Mouse (Mus musculus) embryo, embryonic 11.5 days (tissue): ENCODE measurements at regions not wholly inside any gene's neighbourhood (a gene's known extent, or its start where the extent isn't known, plus 50 kb on each side); places are given as distances from the start of the nearest gene placed in this dataset.

Experiments used
- DNase-seq: peaks from one replicate; pipeline ENCODE4 v3.0.0-alpha.2; 2012; ENCODE audit warnings: low read depth, low spot score

DNA sequence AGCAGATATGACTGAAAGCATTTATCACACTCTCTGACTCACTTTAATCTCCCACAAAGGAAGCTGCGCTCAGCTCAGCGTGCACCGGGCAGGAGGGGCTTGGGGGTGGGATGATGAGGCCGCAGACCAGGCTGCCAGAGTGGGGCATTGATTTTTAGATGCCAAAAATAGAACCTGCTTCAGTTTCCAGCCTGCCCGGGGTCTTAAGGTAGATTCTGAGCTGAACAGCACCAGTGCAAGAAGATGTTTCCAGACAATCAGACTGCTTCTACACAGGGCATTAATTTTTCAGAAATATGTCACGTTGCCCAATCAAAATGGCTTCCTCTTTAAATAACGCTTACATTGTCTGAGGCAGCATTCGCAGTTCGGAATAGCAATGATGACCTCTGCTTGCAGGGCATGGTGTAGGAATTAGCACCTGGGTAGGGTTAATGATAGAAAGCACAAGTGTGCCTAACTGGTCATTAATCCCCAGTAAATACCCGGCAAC is 2772.7 kb upstream of the 5930422O12Rik start:
- no peak for DNase-seq

DNA sequence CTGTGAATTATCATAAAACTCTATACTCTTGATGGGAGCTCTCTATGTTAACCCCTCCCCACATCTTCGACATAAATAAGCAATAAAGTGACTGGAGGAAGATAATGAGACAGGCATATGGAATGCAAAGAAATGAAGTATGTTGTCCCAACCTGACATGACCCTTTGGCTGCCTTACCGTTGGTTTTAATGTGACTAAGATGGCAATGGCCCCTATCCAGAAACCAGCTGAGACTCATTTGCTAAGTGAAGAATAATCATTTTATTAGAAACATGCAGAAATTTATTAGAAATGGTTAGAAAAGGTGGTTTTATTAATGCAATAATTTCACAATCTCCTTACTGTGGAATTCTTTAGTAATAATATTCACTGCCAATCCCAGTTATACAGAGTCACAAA is 2767.2 kb upstream of the 5930422O12Rik start:
- no peak for DNase-seq

DNA sequence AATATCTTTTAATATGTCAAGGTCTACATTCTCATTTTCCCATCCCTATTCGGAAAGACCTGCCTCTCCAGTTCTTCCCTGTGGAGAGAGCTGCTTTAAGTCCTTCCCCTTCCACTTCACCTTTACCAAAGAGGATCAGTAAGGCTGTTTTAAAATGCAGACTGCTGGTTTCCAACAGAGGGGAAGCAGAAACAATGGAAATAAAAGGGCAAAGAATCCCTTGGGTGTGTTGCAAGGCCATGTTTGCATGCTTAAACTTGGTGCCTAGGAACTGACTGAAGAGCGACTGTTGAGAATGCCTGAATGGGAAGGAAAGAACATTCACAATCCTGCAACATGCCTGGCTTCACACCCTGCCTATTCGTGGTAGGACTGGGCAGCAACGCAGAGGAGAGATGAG is 2759.1 kb upstream of the 5930422O12Rik start:
- no peak for DNase-seq

DNA sequence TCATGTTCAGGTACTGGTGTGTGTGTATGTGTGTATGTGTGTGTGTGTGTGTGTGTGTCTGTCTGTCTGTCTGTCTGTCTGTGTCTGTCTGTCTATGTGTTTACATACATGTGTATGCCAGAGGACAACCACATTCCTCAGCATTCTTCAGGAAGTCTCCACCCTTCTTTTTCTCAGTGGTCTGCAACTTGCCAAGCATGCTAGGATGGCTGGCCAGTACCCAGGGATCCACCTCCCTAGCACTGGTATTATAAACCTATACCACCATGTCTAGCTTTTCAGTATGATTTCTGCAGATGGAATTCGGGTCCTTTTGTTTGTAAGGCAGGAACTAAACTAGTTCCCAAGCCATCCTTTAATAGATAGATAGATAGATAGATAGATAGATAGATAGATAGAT is 2751.1 kb upstream of the 5930422O12Rik start:
- DNase-seq = no peak

DNA sequence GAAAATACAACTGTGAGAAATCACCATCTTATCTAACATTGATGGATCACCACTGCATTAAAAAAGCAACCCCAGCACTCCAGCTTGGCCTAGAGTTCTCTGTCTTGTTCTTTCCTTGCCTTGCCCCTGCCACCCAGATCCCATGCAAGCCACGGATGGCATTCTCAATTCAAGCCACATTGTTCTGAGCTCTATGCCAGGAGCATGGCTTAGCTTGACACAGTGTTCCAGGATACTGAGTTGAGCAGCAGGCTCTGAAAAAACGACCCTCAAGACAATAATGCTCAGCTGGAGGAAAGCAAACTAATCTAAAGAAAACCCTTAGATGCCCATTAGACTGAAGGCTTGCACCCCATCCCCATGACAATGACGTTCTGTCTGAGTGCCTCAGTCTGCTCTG is 2746.3 kb upstream of the 5930422O12Rik start:
- DNase-seq = no peak

DNA sequence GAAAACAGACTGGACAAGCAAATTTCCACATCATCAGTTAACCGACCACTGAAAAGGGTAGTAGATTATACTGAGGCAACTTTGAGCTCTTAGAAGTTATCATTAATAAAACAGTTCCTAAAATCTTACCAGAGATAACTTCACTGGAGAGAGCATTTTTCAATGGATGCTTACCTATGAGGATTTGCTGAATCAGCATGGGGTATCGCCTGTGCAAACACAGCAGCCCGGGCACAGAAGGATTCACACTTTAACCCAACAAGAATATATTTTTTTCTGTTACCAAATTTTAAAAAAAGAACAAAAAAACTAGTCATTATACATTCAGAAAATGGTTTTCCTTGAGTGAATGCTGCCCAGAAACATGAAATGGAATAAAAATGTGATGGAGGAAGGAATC is 2742.0 kb upstream of the 5930422O12Rik start:
- DNase-seq = no peak

DNA sequence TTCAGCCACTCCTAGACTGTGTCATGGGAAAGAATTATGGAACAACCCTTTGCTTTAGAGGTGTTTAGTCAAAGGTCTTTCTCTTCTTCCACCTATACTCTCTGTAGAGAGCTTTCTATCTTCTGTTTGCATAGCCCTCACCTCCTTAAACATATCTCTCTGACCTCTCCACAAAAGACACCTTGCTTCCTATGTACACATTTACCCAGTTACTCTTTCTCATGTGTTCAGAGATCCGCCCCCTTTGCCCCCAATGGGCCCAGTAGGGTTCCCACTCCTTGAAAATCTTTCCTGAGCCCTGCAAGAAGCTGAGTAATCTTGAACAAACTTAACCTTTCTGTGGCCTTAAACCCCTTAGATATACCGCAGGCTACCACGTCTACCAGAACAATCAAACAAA is 2734.4 kb upstream of the 5930422O12Rik start:
- DNase-seq = no peak

DNA sequence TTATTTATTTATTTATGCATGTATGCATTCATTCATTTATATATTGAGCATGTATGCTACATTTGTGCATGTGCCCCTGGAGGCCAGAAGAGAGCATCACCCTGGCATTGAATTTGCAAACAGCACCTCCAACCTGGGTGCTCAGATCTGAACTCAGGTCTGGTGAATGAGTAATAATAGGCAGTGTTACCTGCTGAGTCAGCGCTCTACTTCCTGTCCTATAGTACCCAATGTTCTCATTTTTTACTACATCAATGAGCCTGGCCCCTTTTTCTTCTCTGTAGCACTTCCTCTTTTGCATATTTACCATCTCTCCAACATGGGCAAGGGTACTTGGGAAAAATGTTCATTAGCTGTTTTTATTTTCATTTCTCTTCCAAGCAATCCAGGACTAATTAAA is 2711.9 kb upstream of the 5930422O12Rik start:
- DNase-seq = no peak

DNA sequence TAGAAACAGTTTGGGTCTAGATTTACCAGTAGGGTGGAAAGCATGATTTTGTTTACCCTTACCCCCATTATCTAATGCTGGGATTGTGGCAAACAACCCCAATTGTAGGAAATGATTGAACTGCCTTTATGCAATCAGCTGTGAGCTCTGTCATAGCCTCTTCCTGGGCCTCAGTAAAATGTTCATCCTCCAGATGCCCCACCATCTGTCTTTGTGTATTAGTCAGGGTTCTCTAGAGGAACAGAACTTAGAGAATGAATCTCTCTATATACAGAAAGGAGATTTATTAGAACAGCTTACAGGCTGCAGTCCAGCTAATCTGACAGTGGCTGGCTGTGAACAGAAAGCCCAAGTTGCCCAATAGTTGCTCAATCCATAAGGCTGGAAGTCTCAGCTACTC is 2698.1 kb upstream of the 5930422O12Rik start:
- DNase-seq = no peak

DNA sequence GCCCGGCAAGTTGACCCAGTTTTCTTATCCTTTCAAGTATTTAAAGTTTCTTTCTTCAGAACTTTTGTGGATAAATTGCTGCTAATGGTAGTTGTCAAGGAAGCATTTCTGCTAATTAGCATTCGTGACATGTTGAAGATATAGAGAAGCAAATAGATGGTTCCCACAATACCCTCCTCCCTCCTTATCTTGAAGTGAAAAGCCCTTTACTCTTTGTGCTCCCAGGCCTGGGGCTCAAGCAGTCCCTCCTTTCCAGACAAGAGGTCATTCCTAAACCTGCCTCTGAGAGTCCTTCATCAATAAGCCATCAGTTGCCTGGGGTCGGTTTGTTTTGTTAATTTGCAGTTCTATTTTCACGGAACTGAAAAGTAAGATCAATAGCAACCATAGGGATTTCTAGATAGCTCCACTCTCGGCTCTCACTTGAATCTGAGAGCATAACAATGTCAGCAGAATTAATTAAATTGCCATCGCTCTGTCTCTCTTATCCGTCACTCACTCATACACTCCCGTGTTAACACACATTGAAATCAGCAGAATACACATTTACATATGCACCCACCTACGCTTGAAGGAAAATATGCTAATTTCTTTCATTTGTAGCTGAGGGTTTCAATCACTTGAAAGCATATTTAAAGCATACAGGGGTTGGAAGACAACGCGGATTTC is 2695.8 kb upstream of the 5930422O12Rik start:
- no peak for DNase-seq

DNA sequence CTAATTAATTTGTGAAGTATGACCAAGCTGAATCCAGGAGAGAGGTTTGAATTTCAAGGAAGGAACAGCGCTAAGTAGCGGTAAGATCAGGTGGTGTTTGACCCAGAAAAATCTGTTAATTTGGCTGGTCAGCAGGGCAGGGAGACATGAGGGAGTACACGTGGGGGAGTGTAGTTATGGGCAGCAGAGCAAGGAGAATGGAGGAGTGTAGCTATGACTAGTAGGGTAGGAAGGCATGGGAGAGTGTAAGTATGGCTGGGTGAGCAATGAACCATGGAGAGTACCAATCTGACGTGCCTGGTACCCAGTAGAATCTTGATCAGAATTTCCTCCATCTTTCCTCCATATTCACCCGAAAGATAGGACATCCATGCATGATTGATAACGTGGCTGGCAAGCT is 2695.1 kb upstream of the 5930422O12Rik start:
- no peak for DNase-seq

DNA sequence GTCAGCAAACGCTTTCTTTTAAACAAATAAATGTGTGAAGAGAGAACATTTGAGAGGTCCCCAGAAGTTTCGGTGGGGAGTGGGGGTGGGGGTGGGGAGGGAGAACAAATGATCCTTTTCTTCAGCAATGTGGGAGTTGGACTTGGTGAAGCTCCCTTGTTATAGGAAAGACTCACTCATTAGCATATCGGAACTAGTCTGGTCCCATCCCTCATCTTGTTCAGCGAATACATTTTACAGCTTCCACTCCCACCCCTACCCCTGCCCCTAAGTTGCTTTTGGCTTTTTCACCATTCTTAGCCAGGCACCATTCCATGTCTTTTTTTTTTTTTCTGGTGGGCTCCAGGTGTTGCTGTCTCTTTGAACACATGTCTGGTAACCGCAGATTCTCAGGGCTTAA is 2693.2 kb upstream of the 5930422O12Rik start:
- DNase-seq = no peak

DNA sequence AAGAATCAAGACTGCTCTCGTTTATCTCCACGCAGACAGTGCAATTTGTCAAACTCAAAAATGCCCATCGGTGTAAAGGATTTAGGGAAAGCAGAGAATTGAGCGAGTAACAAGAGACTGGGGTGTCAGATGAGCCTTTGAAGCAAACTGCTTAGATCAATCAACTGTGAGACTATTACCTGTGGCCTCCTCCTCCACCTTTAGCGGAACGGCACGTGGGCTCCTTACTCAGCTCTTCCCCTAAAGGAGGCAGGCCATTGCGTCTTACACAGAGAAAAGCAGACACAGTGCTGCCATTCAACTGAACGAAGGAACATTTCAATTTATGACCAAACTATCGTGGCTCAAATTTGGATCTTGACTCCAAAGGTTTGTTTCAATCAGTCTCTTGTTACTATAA is 2692.8 kb upstream of the 5930422O12Rik start:
- no peak for DNase-seq

DNA sequence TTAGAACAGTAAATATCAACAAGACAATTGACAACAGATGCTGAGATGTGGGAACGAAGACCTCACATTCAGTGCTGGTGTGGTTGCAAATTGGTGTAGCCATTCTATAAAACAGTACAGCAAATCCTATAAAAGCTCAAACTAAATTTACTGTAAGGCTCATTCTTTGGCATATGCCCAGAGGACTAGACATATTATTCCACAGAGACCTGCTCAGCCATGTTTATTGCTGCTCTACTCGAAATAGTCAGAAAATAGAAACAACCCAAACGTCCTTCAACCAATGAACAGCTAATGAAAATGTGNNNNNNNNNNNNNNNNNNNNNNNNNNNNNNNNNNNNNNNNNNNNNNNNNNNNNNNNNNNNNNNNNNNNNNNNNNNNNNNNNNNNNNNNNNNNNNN is 2681.6 kb upstream of the 5930422O12Rik start:
- DNase-seq = no peak
